Mouse (Mus musculus) kidney, postnatal 0 days (tissue): ENCODE data around the gene Adora1. TPM values are rescaled to one million over a fixed set of nuclear protein-coding genes. Genes with fewer than 3 reads are reported as not detected.

Experiments used
- ATAC-seq: fragments of 200-750 bp; cut with Nextera tagmentation; replicated peaks from 2 replicates; pipeline ENCODE4 v1.8.0; 2017; ENCODE audit warnings: low read depth, moderate number of reproducible peaks, moderate TSS enrichment, moderate library complexity; ENCODE audit not compliant: low FRiP score
- DNase-seq: peaks from one replicate; pipeline ENCODE4 v3.0.0-alpha.2; 2016; ENCODE audit warnings: low spot score
- H3K27ac ChIP-seq: fragments of 300-500 bp; sonication (generic); 2 replicates; pipeline ENCODE4 v1.5.1; 2014; ENCODE audit warnings: mild to moderate bottlenecking
- H3K27me3 ChIP-seq: fragments of 300-500 bp; sonication (generic); 2 replicates; pipeline ENCODE4 v1.6.1; 2014; ENCODE audit warnings: low read length, mixed read lengths; ENCODE audit not compliant: insufficient read depth
- H3K36me3 ChIP-seq: fragments of 300-500 bp; sonication (generic); 2 replicates; pipeline ENCODE4 v1.6.1; 2014; ENCODE audit warnings: low read length, mixed read lengths; ENCODE audit not compliant: insufficient read depth
- H3K4me1 ChIP-seq: fragments of 300-500 bp; sonication (generic); replicated peaks from 2 replicates; pipeline ENCODE4 v1.6.1; 2014; ENCODE audit warnings: antibody characterized with exemption, low read length, mixed read lengths; ENCODE audit not compliant: insufficient read depth
- H3K4me2 ChIP-seq: fragments of 300-500 bp; sonication (generic); 2 replicates; pipeline ENCODE4 v1.6.1; 2014; ENCODE audit warnings: mild to moderate bottlenecking, low read length, moderate library complexity, mixed read lengths
- H3K4me3 ChIP-seq: fragments of 300-500 bp; sonication (generic); replicated peaks from 2 replicates; pipeline ENCODE4 v1.5.1; 2014; ENCODE audit warnings: low read depth, low read length
- H3K9ac ChIP-seq: fragments of 300-500 bp; sonication (generic); 2 replicates; pipeline ENCODE4 v1.6.1; 2014; ENCODE audit warnings: low read depth, low read length
- H3K9me3 ChIP-seq: fragments of 300-500 bp; sonication (generic); replicated peaks from 2 replicates; pipeline ENCODE4 v1.6.1; 2016; ENCODE audit warnings: low read length, inconsistent platforms, mixed read lengths
- CTCF ChIP-seq: IDR thresholded peaks from 2 replicates; pipeline ENCODE4 v1.5.1; 2016; ENCODE audit warnings: antibody characterized with exemption, low read depth, mild to moderate bottlenecking, moderate library complexity
- WGBS: fragments of 180-500 bp; shearing (Covaris S2); extraction: QIAGEN DNeasy Blood & Tissue Kit; methylation state at CpG from one replicate; pipeline ENCODE4 v1.1.7; 2014; 5-methylcytosine and 5-hydroxymethylcytosine counted together
- polyA plus RNA-seq: library from polyadenylated mRNA; unstranded; fragments of >200 nt; fragmentation: Nextera tagmentation; extraction: Ambion mirVana; gene quantifications from 2 replicates; pipeline ENCODE4 v1.2.1, GENCODE M21; 2015

Gene Adora1
- polyA plus RNA-seq, 1 experiment from 2014 or later, result 13.7 TPM

- H3K9me3 ChIP-seq, result no peaks in the 10 kb centered on the region
- no peak overlapping the region for H3K27ac ChIP-seq
- H3K4me3 ChIP-seq, result no peak overlapping the region
- TF ChIP-seq CTCF, result no peak
- no peaks in the 10 kb centered on the region for H3K27me3 ChIP-seq
- H3K4me2 ChIP-seq, result no peak overlapping the region
- no peak overlapping the region for H3K9ac ChIP-seq
- WGBS, result 54% methylated on average over 9 of the region's 9 CpGs
- H3K4me1 ChIP-seq, result 0 out of 2 replicates have a peak, but pooled peaks cover 1% of the 10 kb centered on the region
- H3K36me3 ChIP-seq, result no peaks in the 10 kb centered on the region
- DNase-seq (no peak), ATAC-seq (no peak)
Observed at GRCm38 (mm10) chr1:134205296-134206018, 29.8 kb downstream of the Adora1 start.

DNA sequence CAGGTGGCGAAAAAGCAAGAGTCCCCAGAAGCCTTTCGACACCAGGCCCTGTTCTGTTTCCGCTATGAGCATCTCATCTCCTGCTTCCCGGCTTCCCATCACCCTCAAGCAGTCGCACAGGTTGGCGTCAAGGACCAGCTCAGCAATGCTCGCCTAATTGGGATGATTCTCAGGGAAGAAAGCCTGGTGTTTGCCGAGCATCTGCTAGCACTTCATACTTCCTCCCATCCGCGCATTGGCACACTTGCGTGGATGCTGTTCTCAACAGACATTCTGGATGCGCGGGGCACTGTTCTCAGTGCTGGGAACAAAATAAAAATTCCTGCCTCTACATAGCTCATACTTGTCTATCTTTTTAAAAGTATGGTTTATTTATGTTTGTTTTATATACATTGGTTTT, 31.0 kb downstream of the Adora1 start:
- TF ChIP-seq CTCF, result no peak
- WGBS, result 93% methylated on average over 13 of the region's 13 CpGs
- H3K9me3 ChIP-seq, result no peaks in the 10 kb centered on the region
- no peak overlapping the region for H3K4me2 ChIP-seq
- no peaks in the 10 kb centered on the region for H3K4me1 ChIP-seq
- no peak overlapping the region for H3K4me3 ChIP-seq
- H3K9ac ChIP-seq, result no peak overlapping the region
- no peak overlapping the region for H3K27ac ChIP-seq
- no peak for DNase-seq
- no peak for ATAC-seq
- H3K27me3 ChIP-seq, result no peaks in the 10 kb centered on the region
- H3K36me3 ChIP-seq, result no peaks in the 10 kb centered on the region

DNA sequence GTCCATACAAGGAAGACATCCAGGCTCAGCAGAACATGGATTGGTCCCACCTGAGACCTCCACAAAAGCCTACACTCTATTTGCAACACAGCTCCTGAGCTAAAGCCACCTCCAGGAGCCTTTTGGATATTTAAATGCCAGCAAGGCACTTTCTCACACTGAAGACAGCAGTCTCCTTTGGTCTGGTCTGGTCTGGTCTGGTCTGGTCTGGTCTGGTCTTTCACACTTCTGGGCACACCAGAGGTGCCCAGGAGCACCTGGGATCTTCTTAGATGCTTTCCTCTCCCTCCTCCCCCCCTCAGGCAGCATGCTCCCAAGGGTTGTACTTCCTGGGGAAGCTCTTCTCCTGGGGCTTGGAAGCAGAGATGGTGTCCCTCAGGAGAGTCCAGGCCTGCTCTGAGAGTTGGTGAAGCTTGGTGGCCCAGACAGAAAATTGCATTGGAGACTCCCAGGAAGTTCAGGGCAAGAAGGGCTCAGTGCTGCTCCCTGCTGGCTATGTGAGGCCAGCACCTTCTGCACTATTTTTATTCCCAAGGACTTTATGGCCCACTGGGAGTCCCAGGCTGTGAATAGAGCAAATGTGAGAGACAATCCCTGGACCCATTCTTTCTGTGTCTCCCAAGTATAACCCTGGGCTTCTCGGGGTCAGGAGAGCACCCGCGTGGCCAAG, 33.3 kb downstream of the Adora1 start:
- peak; percentile 87 for TF ChIP-seq CTCF
- WGBS, result 52% methylated on average over 3 of the region's 3 CpGs

DNA sequence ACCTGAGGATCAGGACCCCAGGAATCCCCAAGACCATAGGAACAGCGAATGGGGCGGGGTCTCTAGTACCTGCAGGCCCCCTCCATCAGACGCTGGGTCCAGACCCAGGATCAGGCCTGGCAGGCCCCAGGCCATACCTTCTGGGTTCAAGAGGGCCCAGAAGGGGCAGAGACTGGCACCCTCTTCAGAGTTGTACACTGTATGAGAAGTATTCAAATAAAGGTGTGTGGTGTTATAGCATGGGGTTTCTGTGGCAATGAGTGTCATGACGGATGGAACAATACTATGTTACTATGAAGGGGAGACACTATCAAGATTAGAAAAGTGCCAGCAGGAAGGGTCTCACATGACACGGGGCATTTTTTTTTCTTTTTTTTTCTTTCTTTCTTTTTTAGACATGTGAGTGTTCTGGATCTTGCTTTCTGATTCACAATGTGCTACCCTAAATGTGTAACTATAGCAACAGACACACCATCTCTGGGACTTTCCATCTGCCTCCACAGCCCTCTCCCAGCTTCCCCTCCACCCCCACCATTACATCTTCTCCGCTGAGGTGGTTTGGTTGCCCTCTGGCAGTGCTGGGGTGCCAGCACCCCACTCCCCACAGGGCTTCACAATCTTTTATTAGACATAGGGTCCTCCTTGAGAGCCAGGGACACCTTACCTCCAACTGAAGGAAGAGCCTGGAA, 34.1 kb downstream of the Adora1 start:
- H3K4me2 ChIP-seq, result no peak overlapping the region
- H3K4me3 ChIP-seq, result no peak overlapping the region
- no peaks in the 10 kb centered on the region for H3K36me3 ChIP-seq
- TF ChIP-seq CTCF, result no peak
- peaks cover 2% of the 10 kb centered on the region; the same call in 1 of the 2 replicates for H3K4me1 ChIP-seq
- H3K27ac ChIP-seq, result no peak overlapping the region
- no peak for ATAC-seq
- WGBS, result 90% methylated on average over 6 of the region's 6 CpGs
- no peak for DNase-seq
- no peaks in the 10 kb centered on the region for H3K9me3 ChIP-seq
- H3K27me3 ChIP-seq, result no peaks in the 10 kb centered on the region
- H3K9ac ChIP-seq, result no peak overlapping the region

More for the DNA sequence above, 33.3 kb downstream of the Adora1 start:
- H3K4me1 ChIP-seq, result no peaks in the 10 kb centered on the region
- no peaks in the 10 kb centered on the region for H3K9me3 ChIP-seq
- peak; percentile 78 for DNase-seq
- H3K9ac ChIP-seq, result no peak overlapping the region
- H3K27me3 ChIP-seq, result no peaks in the 10 kb centered on the region
- no peak overlapping the region for H3K4me2 ChIP-seq
- H3K27ac ChIP-seq, result no peak overlapping the region
- H3K4me3 ChIP-seq, result no peak overlapping the region
- ATAC-seq, result peak; percentile 16; the same call in 1 of the 2 replicates
- no peaks in the 10 kb centered on the region for H3K36me3 ChIP-seq

- DNase-seq (no peak), ATAC-seq (no peak)
- Histone ChIP-seq H3K4me2 (no peak overlapping the region), H3K9me3 (no peaks in the 10 kb centered on the region), H3K9ac (no peak overlapping the region), H3K27ac (no peak overlapping the region), H3K27me3 (no peaks in the 10 kb centered on the region), H3K36me3 (no peaks in the 10 kb centered on the region), H3K4me1 (peaks cover 8% of the 10 kb centered on the region; the same call in 1 of the 2 replicates), H3K4me3 (no peak overlapping the region)
- TF ChIP-seq CTCF, result no peak
- WGBS, result 64% methylated on average over 2 of the region's 2 CpGs
Observed at GRCm38 (mm10) chr1:134200481-134200880, 34.8 kb downstream of the Adora1 start.
